Mouse (Mus musculus) granulocyte monocyte progenitor cell, adult 5-6 weeks (primary cell): ENCODE results near the gene Cyp2c54. TPM values are rescaled to one million over a fixed set of nuclear protein-coding genes. Genes with fewer than 3 reads are reported as not detected.
"Not testable (repeated sequence)": the region's sequence is repeated elsewhere in the genome, so short reads cannot be mapped to it uniquely, and the experiment has no call there.

Source experiments
- ATAC-seq: replicated peaks from 2 replicates; pipeline ENCODE4 v1.8.0; 2016; ENCODE audit warnings: mild to moderate bottlenecking, moderate TSS enrichment, inconsistent platforms; ENCODE audit not compliant: poor library complexity, severe bottlenecking
- total RNA-seq, 2 experiments: library from RNA; stranded (forward) in 1 of 2; stranded (reverse) in 1 of 2; fragments of 200-712, 200-1000 nt in 1 of 2; fragments of >200 nt in 1 of 2; fragmentation: Nextera tagmentation in 1 of 2; gene quantifications; 2 replicates each; pipeline ENCODE4 v1.2.3; 2014 to 2017

The Cyp2c54 gene
- total RNA-seq (2014; fragmentation: Nextera tagmentation) (not detected in 2 replicates), total RNA-seq (2017) (not detected in 2 replicates)

DNA sequence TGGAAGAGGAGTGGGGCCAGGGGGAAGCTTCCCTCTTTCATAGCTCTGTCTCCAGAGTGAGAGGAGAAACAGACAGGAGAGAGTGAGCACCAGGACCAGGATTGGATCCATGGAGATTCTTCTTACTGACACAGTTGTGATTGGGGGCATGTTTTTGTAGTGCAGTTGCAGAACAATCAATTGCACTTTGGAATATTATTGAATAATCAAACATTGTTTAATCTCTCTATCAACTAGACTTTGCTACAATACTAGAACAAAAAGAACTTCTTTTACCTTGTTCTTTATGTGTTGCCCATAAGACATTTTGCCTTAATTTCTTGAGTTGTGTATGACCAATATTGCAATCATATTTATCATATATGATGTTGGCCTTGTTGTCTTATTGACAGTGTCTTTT is at the start of gene Cyp2c54:
TSS of gene Cyp2c54 (minus strand) at position 127 of the 400 bp plus-strand sequence.
- no peak for ATAC-seq

DNA sequence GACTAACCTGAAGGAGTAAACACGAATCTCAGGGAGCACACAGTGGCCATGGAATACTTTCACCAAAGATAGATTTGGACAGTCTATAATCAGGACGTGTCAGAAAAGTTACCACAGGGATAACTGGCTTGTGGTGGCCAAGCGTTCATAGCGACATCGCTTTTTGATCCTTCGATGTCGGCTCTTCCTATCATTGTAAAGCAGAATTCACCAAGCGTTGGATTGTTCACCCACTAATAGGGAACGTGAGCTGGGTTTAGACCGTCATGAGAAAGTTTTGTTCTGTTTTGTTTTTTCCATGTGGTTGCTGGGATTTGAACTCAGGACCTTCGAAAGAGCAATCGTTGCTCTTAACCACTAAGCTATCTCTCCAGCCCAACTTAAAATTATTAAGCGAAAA is 46.0 kb upstream of the Cyp2c54 start:
- not testable (repeated sequence) for ATAC-seq

DNA sequence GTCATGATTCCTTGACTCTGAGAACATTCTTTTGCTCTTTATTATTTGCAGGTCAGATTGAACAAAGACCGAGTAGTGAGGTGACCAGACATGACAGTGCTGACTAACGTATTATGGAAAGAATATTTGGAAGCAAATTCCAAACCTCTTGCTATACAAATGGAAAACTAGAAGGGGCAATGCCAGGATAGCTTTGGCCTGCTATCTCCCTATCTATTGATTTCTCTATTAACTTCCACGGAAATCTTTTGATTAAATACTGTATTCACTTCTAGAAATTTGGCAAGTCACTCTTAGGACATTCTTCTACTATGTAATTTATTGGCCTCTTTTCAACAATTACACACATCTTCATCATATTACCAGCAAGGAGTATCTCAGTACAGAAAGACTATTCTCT is 17.5 kb upstream of the Cyp2c54 start:
- no peak for ATAC-seq

DNA sequence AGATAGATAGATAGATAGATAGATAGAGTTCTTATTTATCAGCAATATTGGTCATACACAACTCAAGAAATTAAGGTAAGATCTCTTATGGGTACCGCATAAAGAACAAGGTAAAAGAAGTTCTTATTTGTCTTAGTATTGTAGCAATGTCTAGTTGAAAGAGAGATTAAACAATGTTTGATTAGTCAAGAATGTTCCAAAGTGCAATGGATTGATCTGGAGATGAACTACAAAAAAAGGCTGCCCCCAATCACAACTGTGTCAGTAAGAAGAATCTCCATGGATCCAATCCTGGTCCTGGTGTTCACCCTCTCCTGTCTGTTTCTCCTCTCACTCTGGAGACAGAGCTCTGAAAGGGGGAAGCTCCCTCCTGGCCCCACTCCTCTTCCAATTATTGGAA is 15.8 kb upstream of the Cyp2c54 start, which contains the start of gene Cyp2c50:
TSS of gene Cyp2c50 (plus strand) at position 268 of the 400 bp plus-strand sequence.
- not testable (repeated sequence) for ATAC-seq

DNA sequence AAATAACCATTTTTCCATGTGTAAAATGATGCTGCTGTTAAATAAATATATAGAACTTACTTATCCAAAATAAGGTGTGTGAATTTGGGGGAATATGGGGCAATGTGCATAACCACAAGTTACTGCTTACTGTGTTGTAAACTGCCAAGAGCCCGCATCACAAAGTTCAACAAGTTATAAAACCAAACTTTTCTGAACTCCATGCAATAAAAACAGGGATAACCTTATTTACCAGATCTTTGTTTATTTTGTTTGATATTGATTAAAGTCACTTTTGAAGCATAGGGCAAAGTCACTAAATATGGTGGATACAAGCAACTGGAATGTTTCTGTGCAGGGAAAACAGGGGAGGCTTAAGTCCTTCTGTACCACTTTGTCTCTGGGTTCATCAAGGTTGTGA is 14.8 kb upstream of the Cyp2c54 start:
- ATAC-seq: no peak

DNA sequence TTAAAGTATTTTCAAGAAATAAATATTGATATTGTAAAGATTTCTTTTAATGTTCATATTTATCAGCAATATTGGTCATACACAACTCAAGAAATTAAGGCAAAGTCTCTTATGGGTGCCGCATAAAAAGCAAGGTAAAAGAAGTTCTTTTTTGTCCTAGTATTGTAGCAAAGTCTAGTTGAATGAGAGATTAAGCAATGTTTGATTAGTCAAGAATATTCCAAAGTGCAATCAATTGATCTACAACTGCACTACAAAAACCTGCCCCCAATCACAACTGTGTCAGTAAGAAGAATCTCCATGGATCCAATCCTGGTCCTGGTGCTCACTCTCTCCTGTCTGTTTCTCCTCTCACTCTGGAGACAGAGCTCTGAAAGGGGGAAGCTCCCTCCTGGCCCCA is 81.5 kb downstream of the Cyp2c54 start, which contains the start of gene Cyp2c37:
TSS of gene Cyp2c37 (plus strand) at position 285 of the 400 bp plus-strand sequence.
- ATAC-seq: not testable (repeated sequence)

DNA sequence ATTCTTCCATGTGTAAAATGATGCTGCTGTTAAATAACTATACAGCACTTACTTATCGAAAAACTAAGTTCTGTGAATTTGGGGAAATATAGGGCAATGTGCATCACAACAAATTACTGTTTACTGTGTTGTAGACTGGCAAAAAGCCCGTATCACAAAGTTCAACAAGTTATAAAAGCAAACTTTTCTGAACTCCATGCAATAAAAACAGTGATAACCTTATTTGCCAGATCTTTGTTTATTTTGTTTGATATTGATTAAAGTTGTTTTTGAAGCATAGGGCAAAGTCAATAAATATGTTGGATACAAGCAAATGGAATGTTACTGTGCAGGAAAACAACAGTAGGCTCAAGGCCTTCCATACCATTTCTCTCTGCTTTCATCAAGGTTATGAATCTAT is 84.2 kb downstream of the Cyp2c54 start:
- ATAC-seq: no peak

Other genes with a start within 250 kb of the Cyp2c54 start
- not detected in 2 replicates for gene Cyp2c69, start 187.0 kb downstream of the Cyp2c54 start, total RNA-seq (2014; fragmentation: Nextera tagmentation)
- not detected in 2 replicates for gene Cyp2c69, start 187.0 kb downstream of the Cyp2c54 start, total RNA-seq (2017)
- not detected in 2 replicates for gene Cyp2c37, start 81.4 kb downstream of the Cyp2c54 start, total RNA-seq (2014; fragmentation: Nextera tagmentation)
- not detected in 2 replicates for gene Cyp2c37, start 81.4 kb downstream of the Cyp2c54 start, total RNA-seq (2017)
- gene Cyp2c50, start 15.9 kb upstream of the Cyp2c54 start, total RNA-seq (2014; fragmentation: Nextera tagmentation): not detected in 2 replicates
- not detected in 2 replicates for gene Cyp2c50, start 15.9 kb upstream of the Cyp2c54 start, total RNA-seq (2017)
- not detected in 2 replicates for gene Cyp2c70, start 113.5 kb upstream of the Cyp2c54 start, total RNA-seq (2014; fragmentation: Nextera tagmentation)
- gene Cyp2c70, start 113.5 kb upstream of the Cyp2c54 start, total RNA-seq (2017): not detected in 2 replicates
- gene Pdlim1, start 198.0 kb upstream of the Cyp2c54 start, total RNA-seq (2014; fragmentation: Nextera tagmentation): 22.7 and 52.6 TPM in 2 replicates
- gene Pdlim1, start 198.0 kb upstream of the Cyp2c54 start, total RNA-seq (2017): 18.3 and 41.9 TPM in 2 replicates